Mouse (Mus musculus): ENCODE results near the gene 4933402N03Rik. TPM values are rescaled to one million over a fixed set of nuclear protein-coding genes. Genes with fewer than 3 reads are reported as not detected.

The 4933402N03Rik gene
- polyA plus RNA-seq, 1 experiment, result not detected

GRCm38 (mm10) chr7:131114434-131114833, 31.7 kb downstream of the 4933402N03Rik start:
- Histone ChIP-seq H3K27me3 (ENCODE audit: control insufficient read depth, insufficient read depth, low read length) (no peaks in the 10 kb centered on the region), H3K36me3 (ENCODE audit: control insufficient read depth, insufficient read depth, low read length) (peaks cover 65% of the 10 kb centered on the region), H3K4me3 (ENCODE audit: low read depth, low read length) (no peak overlapping the region), H3K4me1 (ENCODE audit: control insufficient read depth, insufficient read depth, insufficient read length, low read length) (no peaks in the 10 kb centered on the region), H3K27ac (ENCODE audit: insufficient read depth, low read depth, low read length) (no peak overlapping the region)
- WGBS, result 76% methylated on average over 2 of the region's 2 CpGs
- TF ChIP-seq POLR2A (IDR thresholded peaks at IDR 0.05; ENCODE audit: low read depth, low read length) (no peak), CTCF (IDR thresholded peaks at IDR 0.05; ENCODE audit: extremely low read depth, insufficient read length, insufficient replicate concordance, low read depth, low read length) (no peak)

DNA sequence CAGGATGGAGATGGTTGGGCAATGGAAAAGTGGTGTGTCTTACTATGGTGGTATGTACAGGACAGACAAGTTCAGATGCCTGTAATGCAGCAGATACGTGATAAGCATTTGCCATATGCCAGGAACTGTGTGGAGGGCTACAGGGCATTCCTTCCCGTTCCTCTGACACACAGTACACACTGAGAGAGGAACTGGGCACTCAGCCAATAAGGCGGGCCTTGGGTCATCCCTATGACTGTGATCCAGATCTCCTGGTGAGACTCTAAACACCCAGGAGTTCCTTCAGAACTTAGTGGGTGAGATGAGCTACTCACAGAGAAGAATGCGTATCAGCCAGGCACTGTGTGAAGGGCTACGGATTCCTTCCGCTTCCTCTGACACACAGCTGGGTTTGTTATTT, 32.4 kb downstream of the 4933402N03Rik start:
- Histone ChIP-seq H3K4me1 (ENCODE audit: control insufficient read depth, insufficient read depth, insufficient read length, low read length) (no peaks in the 10 kb centered on the region), H3K36me3 (ENCODE audit: control insufficient read depth, insufficient read depth, low read length) (peaks cover 63% of the 10 kb centered on the region), H3K27ac (ENCODE audit: insufficient read depth, low read depth, low read length) (no peak overlapping the region), H3K4me3 (ENCODE audit: low read depth, low read length) (no peak overlapping the region), H3K27me3 (ENCODE audit: control insufficient read depth, insufficient read depth, low read length) (no peaks in the 10 kb centered on the region)
- no peak for TF ChIP-seq CTCF (IDR thresholded peaks at IDR 0.05; ENCODE audit: extremely low read depth, insufficient read length, insufficient replicate concordance, low read depth, low read length)
- TF ChIP-seq POLR2A (IDR thresholded peaks at IDR 0.05; ENCODE audit: low read depth, low read length), result no peak
- WGBS, result 64% methylated on average over 6 of the region's 6 CpGs

- H3K27ac ChIP-seq (ENCODE audit: insufficient read depth, low read depth, low read length), result no peak overlapping the region
- peaks cover 60% of the 10 kb centered on the region for H3K36me3 ChIP-seq (ENCODE audit: control insufficient read depth, insufficient read depth, low read length)
- no peaks in the 10 kb centered on the region for H3K4me1 ChIP-seq (ENCODE audit: control insufficient read depth, insufficient read depth, insufficient read length, low read length)
- H3K27me3 ChIP-seq (ENCODE audit: control insufficient read depth, insufficient read depth, low read length), result no peaks in the 10 kb centered on the region
- TF ChIP-seq POLR2A (IDR thresholded peaks at IDR 0.05; ENCODE audit: low read depth, low read length) (no peak), CTCF (IDR thresholded peaks at IDR 0.05; ENCODE audit: extremely low read depth, insufficient read length, insufficient replicate concordance, low read depth, low read length) (peak; percentile 81; the same call in 1 of the 2 replicates)
- no peak overlapping the region for H3K4me3 ChIP-seq (ENCODE audit: low read depth, low read length)
- WGBS, result 43% methylated on average over 3 of the region's 3 CpGs
Observed at GRCm38 (mm10) chr7:131112486-131112885, 33.6 kb downstream of the 4933402N03Rik start.

Other genes starting within 250 kb of the 4933402N03Rik start
- gene Htra1, start 210.2 kb downstream of the 4933402N03Rik start, polyA plus RNA-seq (2012; rRNA removed), result 30.2 and 35.8 TPM in 2 replicates
- gene Dmbt1, start 114.3 kb downstream of the 4933402N03Rik start, polyA plus RNA-seq (2012; rRNA removed), result 141 and 758 TPM in 2 replicates
- gene 5430419D17Rik, start 28.1 kb upstream of the 4933402N03Rik start, polyA plus RNA-seq (2012; rRNA removed), result 2.0 TPM in 1 of 2 replicates, not detected in the other
- 0.09 and 56.5 TPM in 2 replicates for gene Cuzd1, start 176.0 kb upstream of the 4933402N03Rik start, polyA plus RNA-seq (2012; rRNA removed)
- not detected in 2 replicates for gene Fam24b, start 183.2 kb upstream of the 4933402N03Rik start, polyA plus RNA-seq (2012; rRNA removed)
- not detected in 2 replicates for gene Fam24a, start 187.6 kb upstream of the 4933402N03Rik start, polyA plus RNA-seq (2012; rRNA removed)
- 1.3 and 2.1 TPM in 2 replicates for gene 2310057M21Rik, start 216.4 kb upstream of the 4933402N03Rik start, polyA plus RNA-seq (2012; rRNA removed)
- 35.6 and 37.5 TPM in 2 replicates for gene Pstk, start 224.8 kb upstream of the 4933402N03Rik start, polyA plus RNA-seq (2012; rRNA removed)

Data from small intestine, adult 2 months (tissue).